Mouse (Mus musculus) left cerebral cortex, postnatal 36 days (tissue): ENCODE data around the gene Pnp2. TPM values are rescaled to one million over a fixed set of nuclear protein-coding genes. Genes with fewer than 3 reads are reported as not detected.
A peak's percentile ranks its signal among the peaks of the same experiment; 100 is the strongest.

ENCODE experiments used
- DNase-seq, 2 experiments: peaks; one replicate each; pipeline ENCODE4 v3.0.0; 2021 to 2022; ENCODE audit warnings: low spot score in 2 of 2, mixed read lengths in 1 of 2
- intact Hi-C: fragments of 180-260 bp; cut with DNase I; formaldehyde crosslinking; loops from one replicate; pipeline ENCODE4 v1.15.1; 2025
- total RNA-seq, 2 experiments: library from RNA; stranded (reverse); gene quantifications; 2 replicates each; pipeline ENCODE4 v1.2.3; 2021

The Pnp2 gene
- total RNA-seq, 2 experiments from 2014 or later: 1.1 to 1.4 TPM

DNA sequence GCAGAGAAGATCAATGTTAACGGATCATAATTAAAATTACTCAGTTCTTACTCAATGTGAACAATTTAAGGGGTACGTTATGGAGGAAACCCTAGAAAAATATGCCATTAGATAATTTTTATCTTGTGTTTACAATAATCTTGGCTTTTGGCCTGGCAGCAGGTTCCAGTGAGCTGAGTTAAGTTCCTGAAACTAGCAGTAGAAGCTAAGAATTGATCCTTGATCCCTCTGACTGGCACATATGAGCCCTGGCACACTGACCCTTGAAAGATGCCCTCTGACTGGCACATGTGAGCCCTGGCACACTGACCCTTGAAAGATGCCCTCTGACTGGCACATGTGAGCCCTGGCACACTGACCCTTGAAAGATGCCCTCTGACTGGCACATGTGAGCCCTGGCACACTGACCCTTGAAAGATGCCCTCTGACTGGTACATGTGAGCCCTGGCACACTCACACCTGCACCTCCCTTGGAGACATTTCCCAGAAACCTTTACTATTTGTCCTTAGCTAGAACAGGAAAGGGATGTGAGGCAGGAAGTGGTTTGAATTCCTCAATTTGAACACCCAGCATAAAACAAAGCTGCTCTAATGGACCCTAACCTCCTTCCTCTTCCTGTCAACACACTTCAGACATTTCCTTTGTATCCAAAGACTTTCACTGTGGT lies 42.3 kb downstream of the Pnp2 start:
- DNase-seq: no peak
- intact Hi-C loops: no loop called here

DNA sequence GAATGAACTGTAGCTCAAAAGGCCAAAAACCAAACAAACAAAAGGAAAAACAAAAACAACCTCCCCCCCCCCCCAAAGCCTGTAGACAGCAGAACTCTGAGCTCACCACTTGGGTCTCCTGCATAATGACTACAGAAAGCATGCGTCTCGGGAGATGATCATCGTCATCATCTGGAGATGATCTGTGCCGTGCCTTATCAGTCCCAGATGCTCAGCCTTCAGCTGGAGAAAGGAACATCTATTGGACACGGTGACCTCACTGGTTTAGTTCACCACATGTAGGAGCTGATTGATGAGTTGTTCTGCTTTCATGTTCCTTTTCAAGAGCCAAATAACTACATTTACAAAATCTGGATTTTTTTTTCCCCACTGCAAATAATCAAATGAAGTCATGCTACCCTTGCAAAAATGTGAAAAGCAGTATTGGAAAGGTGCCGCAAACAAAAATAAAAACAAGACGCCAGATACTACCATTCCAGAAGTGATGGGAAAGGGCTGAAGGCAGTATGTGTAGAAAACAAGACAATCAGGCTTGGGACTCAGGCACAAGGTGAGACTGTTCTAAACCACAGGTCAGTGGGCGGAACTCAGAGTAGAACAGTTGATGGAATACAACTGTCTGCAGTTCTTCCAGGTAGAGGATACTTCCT lies 51.5 kb downstream of the Pnp2 start, which contains the start of gene Rnase10:
Rnase10 (plus strand) TSS at position 600 of the 650 bp plus-strand sequence.
- DNase-seq: no peak
- intact Hi-C loops: no loop called here

DNA sequence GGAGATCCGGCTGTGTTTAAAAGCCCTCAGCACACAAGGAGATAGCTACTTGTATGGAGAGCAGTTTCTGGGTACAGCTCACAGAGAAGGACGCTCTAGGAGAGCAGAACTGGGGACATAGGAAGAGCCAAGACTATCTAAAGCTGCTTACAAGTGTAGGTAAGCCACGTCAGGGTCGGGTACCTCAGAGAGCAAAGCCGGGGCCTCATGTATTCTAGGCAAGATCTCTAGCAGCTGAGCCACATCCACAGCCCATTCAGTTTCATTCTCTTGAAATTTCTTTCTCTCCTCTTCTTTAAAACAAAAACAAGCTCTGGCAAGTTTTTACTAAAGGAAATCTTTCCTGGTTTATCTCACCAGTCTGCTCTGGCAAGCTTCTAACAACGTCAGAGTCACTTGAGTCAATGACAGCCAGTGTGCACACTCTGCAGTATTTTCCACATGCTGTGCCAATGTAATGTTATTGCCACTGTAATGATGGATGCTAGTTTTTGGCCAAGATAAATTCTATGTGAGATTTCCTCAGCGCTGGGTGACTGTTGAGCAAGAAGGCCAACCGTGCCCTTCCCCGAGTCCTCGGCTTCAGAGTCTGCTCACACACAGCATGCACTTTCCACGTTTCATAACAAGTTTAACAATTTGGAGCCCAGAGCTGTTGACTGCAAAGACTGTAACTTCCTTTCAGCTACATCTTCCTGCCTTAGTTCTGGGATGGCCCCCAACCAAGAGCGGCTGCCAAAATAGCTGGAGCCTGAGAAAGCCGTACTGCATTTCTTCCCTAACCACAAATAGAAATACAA lies 52.3 kb downstream of the Pnp2 start:
- intact Hi-C loops: no loop called here

DNA sequence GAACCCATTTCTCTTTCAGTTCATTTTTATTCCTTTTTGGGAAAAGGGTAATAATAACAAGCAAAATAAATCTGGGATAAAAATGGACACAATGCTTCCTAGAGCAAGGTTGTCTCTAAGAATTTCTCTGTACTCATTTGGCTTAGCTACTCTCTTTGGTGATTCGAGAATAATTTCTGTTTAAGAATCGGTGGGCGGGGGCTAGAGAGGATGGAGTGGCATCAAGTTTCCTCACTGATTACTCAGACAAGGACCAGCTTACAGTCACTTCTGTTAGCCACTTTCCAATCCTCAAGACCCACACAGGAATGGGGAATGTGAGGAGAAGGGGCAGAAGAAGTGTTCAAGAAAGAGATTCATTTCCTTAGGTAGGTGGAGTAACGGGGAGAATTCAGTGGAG lies 53.0 kb downstream of the Pnp2 start:
- no peak for DNase-seq
- intact Hi-C loops: no loop called here

More for the DNA sequence above, 52.3 kb downstream of the Pnp2 start:
- peak; percentile 42 to 52 for DNase-seq

DNA sequence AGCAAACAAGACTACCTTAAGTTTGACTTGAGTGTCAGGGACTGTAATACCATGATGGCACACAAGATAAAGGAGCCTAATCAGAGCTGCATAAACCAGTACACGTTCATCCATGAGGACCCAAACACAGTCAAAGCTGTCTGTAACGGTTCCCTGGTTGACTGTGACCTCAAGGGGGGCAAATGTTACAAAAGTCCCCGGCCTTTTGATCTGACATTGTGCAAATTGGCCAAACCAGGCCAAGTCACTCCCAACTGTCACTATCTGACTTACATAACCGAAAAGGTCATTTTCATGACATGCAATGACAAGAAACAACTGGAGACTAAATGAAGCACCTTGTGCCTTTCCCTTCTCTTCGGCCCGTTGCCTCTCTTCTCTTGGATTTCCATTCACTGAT lies 53.8 kb downstream of the Pnp2 start:
- intact Hi-C loops: no loop called here

More for the DNA sequence above, 53.8 kb downstream of the Pnp2 start:
- DNase-seq: no peak

Other genes with a start within 250 kb of the Pnp2 start
- not detected for gene Olfr748, start 248.6 kb upstream of the Pnp2 start, total RNA-seq
- not detected for gene Olfr749, start 210.9 kb upstream of the Pnp2 start, total RNA-seq
- 10 to 100 TPM; 55.2 to 67.9 TPM for gene Ttc5, start 170.5 kb upstream of the Pnp2 start, total RNA-seq
- gene Ccnb1ip1, start 148.3 kb upstream of the Pnp2 start, total RNA-seq: not detected
- gene Parp2, start 148.2 kb upstream of the Pnp2 start, total RNA-seq: 10 to 100 TPM; 24.0 to 28.7 TPM
- gene Tep1, start 85.4 kb upstream of the Pnp2 start, total RNA-seq: 1 to 10 TPM; 2.9 to 4.1 TPM
- 1 to 10 TPM; 3.6 to 4.8 TPM for gene Klhl33, start 58.5 kb upstream of the Pnp2 start, total RNA-seq
- 10 to 100 TPM; 32.0 to 35.7 TPM for gene Osgep, start 31.1 kb upstream of the Pnp2 start, total RNA-seq
- gene Apex1, start 31.0 kb upstream of the Pnp2 start, total RNA-seq: 10 to 100 TPM; 52.0 to 58.6 TPM
- 100 to 1,000 TPM in 1 of 2 experiments, 10 to 100 TPM in 1; 89.8 to 103 TPM for gene Pip4p1, start 25.1 kb upstream of the Pnp2 start, total RNA-seq
- gene Pnp, start 24.9 kb upstream of the Pnp2 start, total RNA-seq: 10 to 100 TPM; 10.7 to 11.0 TPM
- gene Gm49342, start 11.5 kb upstream of the Pnp2 start, total RNA-seq: 10 to 100 TPM in 1 of 2 experiments, 1 to 10 TPM in 1; 10.0 to 13.0 TPM
- under 1 TPM; 0.20 to 0.25 TPM for gene Rnase10, start 51.8 kb downstream of the Pnp2 start, total RNA-seq
- gene Rnase9, start 85.9 kb downstream of the Pnp2 start, total RNA-seq: not detected
- not detected for gene Rnase11, start 94.2 kb downstream of the Pnp2 start, total RNA-seq
- not detected for gene Rnase12, start 101.7 kb downstream of the Pnp2 start, total RNA-seq
- gene Olfr750, start 118.4 kb downstream of the Pnp2 start, total RNA-seq: not detected
- gene Rnase4, start 135.1 kb downstream of the Pnp2 start, total RNA-seq: 10 to 100 TPM; 17.8 to 19.3 TPM
- gene Ang, start 135.2 kb downstream of the Pnp2 start, total RNA-seq: 1 to 10 TPM; 3.6 to 5.3 TPM
- gene Eddm3b, start 158.4 kb downstream of the Pnp2 start, total RNA-seq: not detected
- gene Rnase6, start 167.9 kb downstream of the Pnp2 start, total RNA-seq: under 1 TPM in 1 of 2 experiments, not detected in 1; 0.12 TPM
- gene Rnase1, start 190.8 kb downstream of the Pnp2 start, total RNA-seq: under 1 TPM; 0.76 to 0.97 TPM
- gene Rnase2b, start 206.3 kb downstream of the Pnp2 start, total RNA-seq: not detected
- gene Ang2, start 243.2 kb downstream of the Pnp2 start, total RNA-seq: not detected
- gene Ear14, start 247.4 kb downstream of the Pnp2 start, total RNA-seq: not detected